Mouse (Mus musculus) yolk sac, embryonic 10.5 days (tissue): Measurements from ENCODE around the gene Lamc3.

ENCODE experiments used
- DNase-seq: peaks from one replicate; pipeline ENCODE4 v3.0.0-alpha.2; 2017; ENCODE audit warnings: low spot score

Lamc3 gene

GRCm38 (mm10) chr2:31887030-31887429 lies at the start of gene Lamc3:
Gene Lamc3 (plus strand): TSS chr2:31887291.
- peak; percentile 32 for DNase-seq

- peak; percentile 31 for DNase-seq
Observed at GRCm38 (mm10) chr2:31838868-31839267, 48.2 kb upstream of the Lamc3 start.

GRCm38 (mm10) chr2:31844729-31845136 lies 42.4 kb upstream of the Lamc3 start:
- no peak for DNase-seq

- no peak for DNase-seq
Observed at GRCm38 (mm10) chr2:31845512-31845895, 41.6 kb upstream of the Lamc3 start.

GRCm38 (mm10) chr2:31845896-31846691 lies 41.0 kb upstream of the Lamc3 start, which contains the start of gene Fibcd1:
Gene Fibcd1 (minus strand): TSS chr2:31846005.
- no peak for DNase-seq

GRCm38 (mm10) chr2:31846692-31847660 lies 40.1 kb upstream of the Lamc3 start:
- no peak for DNase-seq

- peak; percentile 30 for DNase-seq
Observed at GRCm38 (mm10) chr2:31847908-31848307, 39.2 kb upstream of the Lamc3 start.

GRCm38 (mm10) chr2:31850141-31850540 lies 37.0 kb upstream of the Lamc3 start:
- DNase-seq: no peak

GRCm38 (mm10) chr2:31855991-31856390 lies 31.1 kb upstream of the Lamc3 start:
- no peak for DNase-seq

GRCm38 (mm10) chr2:31857180-31857579 lies 29.9 kb upstream of the Lamc3 start:
- DNase-seq: no peak

GRCm38 (mm10) chr2:31858500-31858899 lies 28.6 kb upstream of the Lamc3 start:
- DNase-seq: no peak

- DNase-seq: no peak
Observed at GRCm38 (mm10) chr2:31862919-31863318, 24.2 kb upstream of the Lamc3 start.

GRCm38 (mm10) chr2:31863766-31864165 lies 23.3 kb upstream of the Lamc3 start:
- DNase-seq: no peak

GRCm38 (mm10) chr2:31864891-31865290 lies 22.2 kb upstream of the Lamc3 start:
- DNase-seq: no peak

- no peak for DNase-seq
Observed at GRCm38 (mm10) chr2:31865322-31865721, 21.8 kb upstream of the Lamc3 start.

- DNase-seq: no peak
Observed at GRCm38 (mm10) chr2:31865794-31866193, 21.3 kb upstream of the Lamc3 start.

- DNase-seq: no peak
Observed at GRCm38 (mm10) chr2:31867773-31868537, 19.1 kb upstream of the Lamc3 start.

GRCm38 (mm10) chr2:31868538-31869164 lies 18.4 kb upstream of the Lamc3 start:
- DNase-seq: peak; percentile 72

- no peak for DNase-seq
Observed at GRCm38 (mm10) chr2:31869692-31870091, 17.4 kb upstream of the Lamc3 start.

- DNase-seq: no peak
Observed at GRCm38 (mm10) chr2:31870683-31871082, 16.4 kb upstream of the Lamc3 start.

GRCm38 (mm10) chr2:31874290-31874855 lies 12.7 kb upstream of the Lamc3 start:
- DNase-seq: no peak
